Mouse (Mus musculus) intestine, embryonic 16.5 days (tissue): ENCODE measurements around the gene Tmem45a. TPM values are rescaled to one million over a fixed set of nuclear protein-coding genes. Genes with fewer than 3 reads are reported as not detected.

Experiments used
- ATAC-seq: fragments of 200-750 bp; cut with Nextera tagmentation; 2 replicates; pipeline ENCODE4 v1.8.0; 2017; ENCODE audit warnings: moderate TSS enrichment, moderate library complexity
- H3K27ac ChIP-seq: fragments of 300-500 bp; sonication (generic); 2 replicates; pipeline ENCODE4 v1.5.1; 2014; ENCODE audit warnings: mild to moderate bottlenecking, low read length
- H3K27me3 ChIP-seq: fragments of 300-500 bp; sonication (generic); replicated peaks from 2 replicates; pipeline ENCODE4 v1.6.1; 2014; ENCODE audit warnings: low read length, control low read depth, mixed read lengths; ENCODE audit not compliant: control insufficient read depth, insufficient read depth
- H3K36me3 ChIP-seq: fragments of 300-500 bp; sonication (generic); 2 replicates; pipeline ENCODE4 v1.6.1; 2014; ENCODE audit warnings: low read length, control low read depth; ENCODE audit not compliant: control insufficient read depth, insufficient read depth
- H3K4me1 ChIP-seq: fragments of 300-500 bp; sonication (generic); 2 replicates; pipeline ENCODE4 v1.6.1; 2014; ENCODE audit warnings: low read length, control low read depth, mixed read lengths; ENCODE audit not compliant: control insufficient read depth, insufficient read depth
- H3K4me2 ChIP-seq: fragments of 300-500 bp; sonication (generic); 2 replicates; pipeline ENCODE4 v1.6.1; 2014; ENCODE audit warnings: low read depth, low read length, control low read depth
- H3K4me3 ChIP-seq: fragments of 300-500 bp; sonication (generic); 2 replicates; pipeline ENCODE4 v1.5.1; 2014; ENCODE audit warnings: mild to moderate bottlenecking, low read length
- H3K9ac ChIP-seq: fragments of 300-500 bp; sonication (generic); 2 replicates; pipeline ENCODE4 v1.6.1; 2014; ENCODE audit warnings: low read depth, low read length
- H3K9me3 ChIP-seq: fragments of 300-500 bp; sonication (generic); 2 replicates; pipeline ENCODE4 v1.6.1; 2016; ENCODE audit warnings: low read length, control low read depth; ENCODE audit not compliant: control insufficient read depth
- WGBS: fragments of 180-500 bp; shearing (Covaris S2); extraction: QIAGEN DNeasy Blood & Tissue Kit; methylation state at CpG from one replicate; pipeline ENCODE4 v1.1.7; 2014; 5-methylcytosine and 5-hydroxymethylcytosine counted together
- polyA plus RNA-seq: library from polyadenylated mRNA; unstranded; fragments of >200 nt; fragmentation: Nextera tagmentation; extraction: Ambion mirVana; gene quantifications from 2 replicates; pipeline ENCODE4 v1.2.1, GENCODE M21; 2015

The Tmem45a gene
- polyA plus RNA-seq, 1 experiment from 2014 or later = 29.8 TPM

- 91% methylated on average over 7 of the region's 7 CpGs for WGBS
- Histone ChIP-seq H3K9ac (no peak overlapping the region), H3K27ac (no peak overlapping the region), H3K4me1 (0 out of 2 replicates have a peak, but pooled peaks cover 2% of the 10 kb centered on the region), H3K27me3 (no peaks in the 10 kb centered on the region), H3K4me2 (no peak overlapping the region), H3K4me3 (no peak overlapping the region), H3K36me3 (no peaks in the 10 kb centered on the region), H3K9me3 (no peaks in the 10 kb centered on the region)
- ATAC-seq = no peak
Observed at GRCm38 (mm10) chr16:56800946-56801345, 85.0 kb downstream of the Tmem45a start.

GRCm38 (mm10) chr16:56800469-56800868, 85.5 kb downstream of the Tmem45a start:
- ATAC-seq = no peak
- Histone ChIP-seq H3K4me2 (no peak overlapping the region), H3K27ac (no peak overlapping the region), H3K27me3 (no peaks in the 10 kb centered on the region), H3K9ac (no peak overlapping the region), H3K36me3 (no peaks in the 10 kb centered on the region), H3K4me3 (no peak overlapping the region), H3K9me3 (no peaks in the 10 kb centered on the region), H3K4me1 (0 out of 2 replicates have a peak, but pooled peaks cover 2% of the 10 kb centered on the region)
- WGBS = 51% methylated on average over 2 of the region's 2 CpGs

GRCm38 (mm10) chr16:56799541-56800029, 86.4 kb downstream of the Tmem45a start:
- Histone ChIP-seq H3K36me3 (no peaks in the 10 kb centered on the region), H3K4me1 (0 out of 2 replicates have a peak, but pooled peaks cover 2% of the 10 kb centered on the region), H3K4me3 (no peak overlapping the region), H3K27ac (no peak overlapping the region), H3K9ac (no peak overlapping the region), H3K9me3 (no peaks in the 10 kb centered on the region), H3K4me2 (no peak overlapping the region), H3K27me3 (no peaks in the 10 kb centered on the region)
- WGBS = 90% methylated on average over 3 of the region's 3 CpGs
- ATAC-seq = no peak

GRCm38 (mm10) chr16:56798873-56799272, 87.1 kb downstream of the Tmem45a start:
- 0 out of 2 replicates have a peak, but pooled peaks cover 2% of the 10 kb centered on the region for H3K4me1 ChIP-seq
- WGBS = 64% methylated on average over 7 of the region's 7 CpGs
- ATAC-seq = no peak

GRCm38 (mm10) chr16:56795481-56796139, 90.4 kb downstream of the Tmem45a start, which contains the start of gene Adgrg7:
Gene Adgrg7, minus strand, starts transcription at chr16:56795855.
- Histone ChIP-seq H3K4me2 (peak within 1 kb of the TSS; percentile 26; the same call in 1 of the 2 replicates), H3K27ac (peak within 1 kb of the TSS; percentile 74)
- WGBS = 57% methylated on average over 8 of the region's 8 CpGs

More at GRCm38 (mm10) chr16:56798873-56799272, 87.1 kb downstream of the Tmem45a start:
- Histone ChIP-seq H3K27ac (no peak overlapping the region), H3K27me3 (no peaks in the 10 kb centered on the region), H3K4me3 (no peak overlapping the region), H3K9ac (no peak overlapping the region), H3K9me3 (no peaks in the 10 kb centered on the region), H3K4me2 (no peak overlapping the region), H3K36me3 (no peaks in the 10 kb centered on the region)

GRCm38 (mm10) chr16:56794383-56795144, 91.4 kb downstream of the Tmem45a start:
- Histone ChIP-seq H3K9ac (0 out of 2 replicates have a peak overlapping the region, but pooled peaks have one; percentile 21), H3K27me3 (no peaks in the 10 kb centered on the region), H3K9me3 (no peaks in the 10 kb centered on the region), H3K36me3 (no peaks in the 10 kb centered on the region), H3K4me3 (peak overlapping the region; percentile 22; the same call in 1 of the 2 replicates), H3K27ac (peak overlapping the region; percentile 4), H3K4me1 (0 out of 2 replicates have a peak, but pooled peaks cover 2% of the 10 kb centered on the region), H3K4me2 (peak overlapping the region; percentile 26; the same call in 1 of the 2 replicates)
- WGBS = 85% methylated on average over 7 of the region's 7 CpGs
- peak; percentile 26; the same call in 1 of the 2 replicates for ATAC-seq

More at GRCm38 (mm10) chr16:56795481-56796139, 90.4 kb downstream of the Tmem45a start, which contains the start of gene Adgrg7:
- Histone ChIP-seq H3K4me3 (peak within 1 kb of the TSS; percentile 42), H3K4me1 (0 out of 2 replicates have a peak, but pooled peaks cover 2% of the 10 kb centered on the region), H3K9me3 (no peaks in the 10 kb centered on the region), H3K9ac (peak within 1 kb of the TSS; percentile 49; the same call in 1 of the 2 replicates), H3K27me3 (no peaks in the 10 kb centered on the region), H3K36me3 (no peaks in the 10 kb centered on the region)
- ATAC-seq = peak; percentile 88

GRCm38 (mm10) chr16:56793778-56794177, 92.2 kb downstream of the Tmem45a start:
- 64% methylated on average over 1 of the region's 1 CpGs for WGBS
- Histone ChIP-seq H3K27ac (no peak overlapping the region), H3K27me3 (no peaks in the 10 kb centered on the region), H3K4me1 (0 out of 2 replicates have a peak, but pooled peaks cover 2% of the 10 kb centered on the region), H3K4me2 (no peak overlapping the region), H3K4me3 (no peak overlapping the region), H3K36me3 (no peaks in the 10 kb centered on the region), H3K9ac (no peak overlapping the region), H3K9me3 (no peaks in the 10 kb centered on the region)
- ATAC-seq = peak; percentile 89

- WGBS = 80% methylated on average over 2 of the region's 2 CpGs
- H3K4me1 ChIP-seq = no peaks in the 10 kb centered on the region
- H3K9me3 ChIP-seq = no peaks in the 10 kb centered on the region
- H3K4me2 ChIP-seq = no peak overlapping the region
- no peaks in the 10 kb centered on the region for H3K36me3 ChIP-seq
- H3K4me3 ChIP-seq = no peak overlapping the region
- ATAC-seq = peak; percentile 65; the same call in 1 of the 2 replicates
- no peak overlapping the region for H3K9ac ChIP-seq
- H3K27ac ChIP-seq = no peak overlapping the region
- H3K27me3 ChIP-seq = no peaks in the 10 kb centered on the region
Observed at GRCm38 (mm10) chr16:56785943-56786342, 100.0 kb downstream of the Tmem45a start.
